Mouse (Mus musculus) myocyte (in vitro differentiated cells): ENCODE measurements around the gene Peak1. TPM values are rescaled to one million over a fixed set of nuclear protein-coding genes. Genes with fewer than 3 reads are reported as not detected.
A peak's percentile ranks its signal among the peaks of the same experiment; 100 is the strongest.

Experiments used
- H3K27me3 ChIP-seq: one replicate; pipeline ENCODE4 v1.6.1; 2011; ENCODE audit not compliant: control insufficient read depth, insufficient read depth, insufficient read length
- H3K36me3 ChIP-seq: one replicate; pipeline ENCODE4 v1.6.1; 2011; ENCODE audit not compliant: control insufficient read depth, insufficient read depth
- H3K4me2 ChIP-seq: one replicate; pipeline ENCODE4 v1.6.1; 2011; ENCODE audit warnings: low read depth, control low read depth
- H3K4me3 ChIP-seq: one replicate; pipeline ENCODE4 v1.5.1; 2011; ENCODE audit warnings: mild to moderate bottlenecking, control low read depth, moderate library complexity
- H3K79me2 ChIP-seq: one replicate; pipeline ENCODE4 v1.6.1; 2011; ENCODE audit not compliant: control insufficient read depth, insufficient read depth
- H3ac ChIP-seq: one replicate; pipeline ENCODE4 v1.6.1; 2011; ENCODE audit not compliant: control insufficient read depth, insufficient read length
- CEBPB ChIP-seq: IDR thresholded peaks from 2 replicates; pipeline ENCODE4 v1.6.1; 2011; ENCODE audit warnings: mild to moderate bottlenecking, moderate library complexity; ENCODE audit not compliant: poor library complexity, insufficient read depth, severe bottlenecking
- E2F4 ChIP-seq: IDR thresholded peaks from one replicate; pipeline ENCODE4 v1.6.1; 2011; ENCODE audit warnings: mild to moderate bottlenecking, control low read depth, moderate library complexity; ENCODE audit not compliant: insufficient read depth
- MAX ChIP-seq: IDR thresholded peaks from one replicate; pipeline ENCODE4 v1.6.1; 2011; ENCODE audit warnings: low read depth, mild to moderate bottlenecking, control low read depth
- MYOD1 ChIP-seq, 3 experiments: IDR thresholded peaks; one replicate each; pipeline ENCODE4 v1.6.1; 2011; ENCODE audit warnings: control low read depth in 2 of 3, low read depth in 2 of 3, mild to moderate bottlenecking in 2 of 3, moderate library complexity in 1 of 3; ENCODE audit not compliant: insufficient read length in 2 of 3, control insufficient read depth in 1 of 3
- MYOG ChIP-seq, 3 experiments: IDR thresholded peaks; one replicate each; pipeline ENCODE4 v1.6.1; 2011; ENCODE audit warnings: control low read depth in 2 of 3, low read depth in 2 of 3, mild to moderate bottlenecking in 2 of 3; ENCODE audit not compliant: insufficient read length in 2 of 3, control insufficient read depth in 1 of 3, insufficient read depth in 1 of 3
- POLR2A ChIP-seq: IDR thresholded peaks from one replicate; pipeline ENCODE4 v1.6.1; 2011; ENCODE audit warnings: low read depth, mild to moderate bottlenecking, control low read depth, moderate library complexity; ENCODE audit not compliant: insufficient read length
- POLR2AphosphoS2 ChIP-seq: IDR thresholded peaks from one replicate; pipeline ENCODE4 v1.6.1; 2011; ENCODE audit warnings: low read depth, control low read depth; ENCODE audit not compliant: insufficient read length
- REST ChIP-seq: IDR thresholded peaks from one replicate; pipeline ENCODE4 v1.6.1; 2011; ENCODE audit warnings: mild to moderate bottlenecking, control low read depth, moderate library complexity; ENCODE audit not compliant: insufficient read depth, insufficient read length
- SRF ChIP-seq: IDR thresholded peaks from one replicate; pipeline ENCODE4 v1.6.1; 2011; ENCODE audit warnings: low read depth; ENCODE audit not compliant: control insufficient read depth, insufficient read length
- TCF12 ChIP-seq: IDR thresholded peaks from one replicate; pipeline ENCODE4 v1.6.1; 2011; ENCODE audit warnings: mild to moderate bottlenecking, control low read depth; ENCODE audit not compliant: poor library complexity, insufficient read depth, severe bottlenecking
- TCF3 ChIP-seq: IDR thresholded peaks from one replicate; pipeline ENCODE4 v1.6.1; 2011; ENCODE audit warnings: low read depth, control low read depth; ENCODE audit not compliant: insufficient read length
- USF1 ChIP-seq: IDR thresholded peaks from one replicate; pipeline ENCODE4 v1.6.1; 2011; ENCODE audit warnings: low read depth, mild to moderate bottlenecking, control low read depth, moderate library complexity
- polyA plus RNA-seq: library from polyadenylated mRNA; unstranded; fragments of >200 nt; fragmentation: generic; extraction: Trizol; gene quantifications from one replicate; pipeline ENCODE4 v1.2.1, GENCODE M21; 2012; ENCODE audit warnings: missing spikeins

The Peak1 gene
- polyA plus RNA-seq, 1 experiment: 13.3 TPM

DNA sequence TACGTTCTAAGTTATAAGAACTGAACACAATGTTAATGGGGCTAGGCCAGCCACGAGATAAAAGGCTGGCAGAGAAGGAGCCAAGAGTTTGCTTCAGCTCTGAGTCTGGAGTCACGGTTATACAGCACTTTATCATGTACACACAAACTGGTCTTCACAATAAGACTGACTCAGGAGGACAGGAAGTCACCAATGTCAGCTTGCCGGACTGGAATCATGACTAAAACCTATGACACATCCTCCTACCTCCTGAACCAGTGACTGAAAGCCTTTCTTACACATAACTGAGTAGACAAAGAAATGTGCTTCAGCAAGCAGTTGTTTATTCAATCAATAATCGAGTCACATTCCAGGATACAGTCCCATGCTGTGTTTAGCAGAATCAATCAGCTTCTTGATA, 47.2 kb downstream of the Peak1 start:
- Histone ChIP-seq H3K4me3 (no peak overlapping the region), H3K27me3 (no peaks in the 10 kb centered on the region), H3K4me2 (peak overlapping the region; percentile 0), H3ac (no peak overlapping the region), H3K79me2 (peaks cover 41% of the 10 kb centered on the region), H3K36me3 (no peaks in the 10 kb centered on the region)
- TF ChIP-seq MAX (no peak), MYOD1 (IDR thresholded peaks at IDR 0.05; ENCODE audit: control insufficient read depth in 1 of 3, insufficient read length in 2 of 3, low read depth in 2 of 3) (no peak), POLR2A (no peak), POLR2AphosphoS2 (no peak), REST (no peak), E2F4 (no peak), USF1 (no peak), TCF3 (no peak), CEBPB (no peak), TCF12 (no peak), MYOG (IDR thresholded peaks at IDR 0.05; ENCODE audit: control insufficient read depth in 1 of 3, insufficient read depth in 1 of 3, insufficient read length in 2 of 3, low read depth in 2 of 3) (no peak), SRF (no peak)

DNA sequence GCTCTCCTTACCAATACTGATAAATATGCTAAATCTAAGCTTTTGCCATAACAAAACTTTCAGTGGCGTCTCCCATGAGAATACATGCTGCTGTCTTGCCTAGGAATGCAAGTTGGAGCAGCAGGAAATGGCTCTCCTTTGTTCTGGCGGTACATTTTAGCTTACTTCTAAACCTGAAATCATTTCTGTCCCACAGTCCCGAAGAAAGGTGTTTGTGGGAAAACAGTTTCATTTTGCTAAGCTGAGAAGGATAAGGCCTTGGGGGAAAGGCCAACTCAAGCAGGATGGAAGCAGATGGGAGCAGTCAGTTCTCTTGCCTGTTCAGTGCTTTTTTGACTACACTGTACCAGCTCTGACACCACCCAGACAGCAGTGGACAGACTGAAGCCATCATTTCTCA, 49.1 kb downstream of the Peak1 start:
- no peak overlapping the region for H3ac ChIP-seq
- H3K4me3 ChIP-seq: no peak overlapping the region
- H3K4me2 ChIP-seq: no peak overlapping the region
- H3K36me3 ChIP-seq: no peaks in the 10 kb centered on the region
- H3K79me2 ChIP-seq: peaks cover 56% of the 10 kb centered on the region
- no peaks in the 10 kb centered on the region for H3K27me3 ChIP-seq
- TF ChIP-seq SRF (no peak), MYOG (IDR thresholded peaks at IDR 0.05; ENCODE audit: control insufficient read depth in 1 of 3, insufficient read depth in 1 of 3, insufficient read length in 2 of 3, low read depth in 2 of 3) (no peak), REST (no peak), CEBPB (no peak), USF1 (no peak), POLR2AphosphoS2 (no peak), POLR2A (no peak), E2F4 (no peak), TCF12 (no peak), MYOD1 (IDR thresholded peaks at IDR 0.05; ENCODE audit: control insufficient read depth in 1 of 3, insufficient read length in 2 of 3, low read depth in 2 of 3) (no peak)

DNA sequence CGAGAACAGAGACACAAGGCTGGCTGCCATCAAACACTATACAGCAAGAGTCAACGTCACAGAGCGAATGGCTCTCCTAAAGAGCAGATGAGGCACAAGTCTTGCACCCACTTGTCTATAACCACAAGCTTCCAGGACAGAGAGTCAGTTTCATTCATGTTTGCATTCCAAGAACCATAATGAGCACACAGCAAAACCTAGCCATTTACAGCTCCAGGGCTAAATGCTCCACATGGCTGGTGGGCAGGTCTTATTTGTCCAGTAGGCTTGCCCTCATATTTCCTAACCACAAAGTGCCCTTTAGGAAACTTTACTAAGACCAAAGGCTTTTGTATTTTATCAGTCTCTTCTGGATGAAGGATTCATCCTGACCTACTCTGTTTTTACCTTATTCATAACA, 54.6 kb downstream of the Peak1 start:
- Histone ChIP-seq H3K4me3 (no peak overlapping the region), H3K79me2 (peaks cover 61% of the 10 kb centered on the region)
- TF ChIP-seq MYOD1 (IDR thresholded peaks at IDR 0.05; ENCODE audit: control insufficient read depth in 1 of 3, insufficient read length in 2 of 3, low read depth in 2 of 3) (no peak), CEBPB (no peak), SRF (no peak), MAX (no peak), POLR2A (no peak), E2F4 (no peak), USF1 (no peak), TCF3 (no peak), MYOG (IDR thresholded peaks at IDR 0.05; ENCODE audit: control insufficient read depth in 1 of 3, insufficient read depth in 1 of 3, insufficient read length in 2 of 3, low read depth in 2 of 3) (no peak), REST (no peak), POLR2AphosphoS2 (no peak), TCF12 (no peak)

DNA sequence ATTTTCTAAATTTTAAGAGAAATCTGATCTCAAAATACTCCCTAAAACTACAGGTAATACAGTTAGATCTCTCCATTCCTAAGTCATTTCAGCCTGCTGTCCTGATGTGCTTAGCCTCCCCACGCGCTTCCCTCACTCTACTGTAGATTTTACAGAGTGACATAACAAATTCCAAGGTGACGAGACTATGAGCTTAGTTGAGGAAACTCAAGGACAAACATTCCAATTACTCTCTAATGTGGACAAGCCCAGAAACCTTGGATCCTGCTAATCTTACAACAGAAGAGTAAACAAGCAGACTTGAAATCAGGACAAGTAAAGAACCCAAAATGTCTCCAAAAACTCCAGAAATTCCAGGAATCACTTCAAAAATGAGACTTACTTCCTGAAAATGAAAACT, 58.6 kb downstream of the Peak1 start:
- no peaks in the 10 kb centered on the region for H3K27me3 ChIP-seq
- TF ChIP-seq REST (no peak), SRF (no peak), MYOG (IDR thresholded peaks at IDR 0.05; ENCODE audit: control insufficient read depth in 1 of 3, insufficient read depth in 1 of 3, insufficient read length in 2 of 3, low read depth in 2 of 3) (no peak), POLR2A (no peak), MAX (no peak), E2F4 (no peak), MYOD1 (IDR thresholded peaks at IDR 0.05; ENCODE audit: control insufficient read depth in 1 of 3, insufficient read length in 2 of 3, low read depth in 2 of 3) (no peak), TCF3 (no peak), CEBPB (no peak), TCF12 (no peak), USF1 (no peak), POLR2AphosphoS2 (no peak)
- no peak overlapping the region for H3ac ChIP-seq
- H3K36me3 ChIP-seq: no peaks in the 10 kb centered on the region
- peaks cover 55% of the 10 kb centered on the region for H3K79me2 ChIP-seq
- H3K4me3 ChIP-seq: no peak overlapping the region
- no peak overlapping the region for H3K4me2 ChIP-seq

More for the DNA sequence above, 54.6 kb downstream of the Peak1 start:
- Histone ChIP-seq H3K4me2 (no peak overlapping the region), H3K27me3 (no peaks in the 10 kb centered on the region), H3K36me3 (no peaks in the 10 kb centered on the region), H3ac (no peak overlapping the region)
